Mouse (Mus musculus): ENCODE results near the gene Matk. TPM values are rescaled to one million over a fixed set of nuclear protein-coding genes. Genes with fewer than 3 reads are reported as not detected.

The Matk gene
- total RNA-seq, 2 experiments from 2014 or later, result 0.76 to 1.7 TPM

- peak in 1 of 2 experiments; percentile 62 for DNase-seq (ENCODE audit: low spot score in 2 of 2)
Measured at GRCm38 (mm10) chr10:81240876-81241275, 11.9 kb upstream of the Matk start.

GRCm38 (mm10) chr10:81242021-81242420 lies 10.7 kb upstream of the Matk start:
- no peak for DNase-seq (ENCODE audit: low spot score in 2 of 2)

GRCm38 (mm10) chr10:81244146-81244545 lies 8.6 kb upstream of the Matk start:
- no peak for DNase-seq (ENCODE audit: low spot score in 2 of 2)

- peak; percentile 82 to 84 for DNase-seq (ENCODE audit: low spot score in 2 of 2)
Measured at GRCm38 (mm10) chr10:81244595-81244994, 8.1 kb upstream of the Matk start.

GRCm38 (mm10) chr10:81245166-81245565 lies 7.6 kb upstream of the Matk start:
- no peak for DNase-seq (ENCODE audit: low spot score in 2 of 2)

- no peak for DNase-seq (ENCODE audit: low spot score in 2 of 2)
Measured at GRCm38 (mm10) chr10:81247804-81248203, 4.9 kb upstream of the Matk start.

GRCm38 (mm10) chr10:81249442-81249841 lies 3.3 kb upstream of the Matk start:
- DNase-seq (ENCODE audit: low spot score in 2 of 2), result no peak

GRCm38 (mm10) chr10:81254886-81255285 lies 2.2 kb downstream of the Matk start:
- no peak for DNase-seq (ENCODE audit: low spot score in 2 of 2)

GRCm38 (mm10) chr10:81257158-81258039 lies 4.7 kb downstream of the Matk start:
- no peak for DNase-seq (ENCODE audit: low spot score in 2 of 2)

- DNase-seq (ENCODE audit: low spot score in 2 of 2), result no peak
Measured at GRCm38 (mm10) chr10:81259225-81259884, 6.6 kb downstream of the Matk start.

GRCm38 (mm10) chr10:81261025-81261424 lies 8.3 kb downstream of the Matk start:
- DNase-seq (ENCODE audit: low spot score in 2 of 2), result no peak

GRCm38 (mm10) chr10:81265540-81265939 lies 12.8 kb downstream of the Matk start:
- no peak for DNase-seq (ENCODE audit: low spot score in 2 of 2)

- DNase-seq (ENCODE audit: low spot score in 2 of 2), result peak; percentile 94 to 95
Measured at GRCm38 (mm10) chr10:81266211-81267105, 13.7 kb downstream of the Matk start, which contains the start of the genes Mrpl54 and Apba3. TSS of gene Mrpl54 (minus strand) at chr10:81266934. TSS of gene Apba3 (plus strand) at chr10:81266960.

GRCm38 (mm10) chr10:81268056-81268455 lies 15.3 kb downstream of the Matk start:
- peak; percentile 70 to 81 for DNase-seq (ENCODE audit: low spot score in 2 of 2)

- DNase-seq (ENCODE audit: low spot score in 2 of 2), result no peak
Measured at GRCm38 (mm10) chr10:81268643-81269412, 16.1 kb downstream of the Matk start.

- no peak for DNase-seq (ENCODE audit: low spot score in 2 of 2)
Measured at GRCm38 (mm10) chr10:81272356-81272755, 19.6 kb downstream of the Matk start.

GRCm38 (mm10) chr10:81273842-81274241 lies 21.1 kb downstream of the Matk start:
- no peak for DNase-seq (ENCODE audit: low spot score in 2 of 2)

GRCm38 (mm10) chr10:81277676-81278075 lies 24.9 kb downstream of the Matk start:
- no peak for DNase-seq (ENCODE audit: low spot score in 2 of 2)

- no peak for DNase-seq (ENCODE audit: low spot score in 2 of 2)
Measured at GRCm38 (mm10) chr10:81279496-81279895, 26.8 kb downstream of the Matk start.

GRCm38 (mm10) chr10:81284189-81284588 lies 31.5 kb downstream of the Matk start:
- DNase-seq (ENCODE audit: low spot score in 2 of 2), result no peak

All from adrenal gland, adult 18-20 months (tissue).